Mouse (Mus musculus) stomach, postnatal 0 days (tissue): ENCODE data around the gene 4930435E12Rik.

ENCODE experiments used
- CTCF ChIP-seq: IDR thresholded peaks from 2 replicates; pipeline ENCODE4 v1.5.1; 2016; ENCODE audit warnings: antibody characterized with exemption, low read depth, mild to moderate bottlenecking, moderate library complexity
- EP300 ChIP-seq: optimal IDR thresholded peaks from 2 replicates; pipeline ENCODE3; 2016; ENCODE audit warnings: antibody characterized with exemption

DNA sequence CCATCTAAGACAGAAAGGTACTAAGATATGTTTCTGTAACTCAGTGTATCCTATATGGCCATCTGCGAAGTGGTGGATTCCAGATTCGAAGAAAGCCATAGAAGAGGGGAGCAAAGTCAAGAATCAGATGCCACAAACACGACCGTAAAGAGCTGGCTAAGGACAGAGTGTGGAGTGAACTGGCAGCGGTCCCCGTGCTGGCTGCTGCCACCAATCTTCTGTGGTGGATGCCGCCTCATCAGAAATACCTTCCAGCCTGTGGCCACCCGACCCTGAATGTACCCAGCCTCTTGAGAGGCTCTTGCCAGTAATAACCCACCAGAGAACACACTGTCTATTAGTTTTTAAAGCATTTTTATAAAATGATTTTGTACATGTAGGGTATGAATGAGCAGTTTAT lies 60.2 kb downstream of the 4930435E12Rik start:
- TF ChIP-seq CTCF (no peak), EP300 (no peak)
